Mouse (Mus musculus): ENCODE measurements around the gene Alpi. TPM values are rescaled to one million over a fixed set of nuclear protein-coding genes. Genes with fewer than 3 reads are reported as not detected.

Gene Alpi
- 2.4 TPM in 1 of 2 replicates, not detected in the other for polyA plus RNA-seq (2015; fragmentation: Nextera tagmentation; extraction: Ambion mirVana)

GRCm38 (mm10) chr1:87101411-87101810 is at the start of gene Alpi:
Gene Alpi (minus strand): TSS chr1:87101606.
- no peak for ATAC-seq (ENCODE audit: low read depth)
- no peak within 1 kb of the TSS for H3K4me3 ChIP-seq (ENCODE audit: low read depth, low read length)
- no peaks in the 10 kb centered on the region for H3K4me1 ChIP-seq (ENCODE audit: control insufficient read depth, low read depth, low read length)
- WGBS (ENCODE audit: insufficient replicate concordance), result 70% methylated on average over 1 of the region's 1 CpGs
- no peak within 1 kb of the TSS for H3K27ac ChIP-seq (ENCODE audit: low read length)
- H3K27me3 ChIP-seq (ENCODE audit: control insufficient read depth, insufficient read depth, low read depth, low read length), result peaks cover 2% of the 10 kb centered on the region; the same call in 1 of the 2 replicates
- no peaks in the 10 kb centered on the region for H3K36me3 ChIP-seq (ENCODE audit: control insufficient read depth, insufficient read depth)
- no peaks in the 10 kb centered on the region for H3K9me3 ChIP-seq (replicated peaks; ENCODE audit: control insufficient read depth, low read length)
- no peak within 1 kb of the TSS for H3K4me2 ChIP-seq (ENCODE audit: low read depth, low read length)
- no peak within 1 kb of the TSS for H3K9ac ChIP-seq (ENCODE audit: low read depth, low read length)

- H3K4me3 ChIP-seq (ENCODE audit: low read depth, low read length), result no peak overlapping the region
- H3K36me3 ChIP-seq (ENCODE audit: control insufficient read depth, insufficient read depth), result no peaks in the 10 kb centered on the region
- no peak overlapping the region for H3K9ac ChIP-seq (ENCODE audit: low read depth, low read length)
- no peak for ATAC-seq (ENCODE audit: low read depth)
- H3K4me2 ChIP-seq (ENCODE audit: low read depth, low read length), result no peak overlapping the region
- peaks cover 33% of the 10 kb centered on the region for H3K27me3 ChIP-seq (ENCODE audit: control insufficient read depth, insufficient read depth, low read depth, low read length)
- no peak overlapping the region for H3K27ac ChIP-seq (ENCODE audit: low read length)
- H3K4me1 ChIP-seq (ENCODE audit: control insufficient read depth, low read depth, low read length), result no peaks in the 10 kb centered on the region
- WGBS (ENCODE audit: insufficient replicate concordance), result 18% methylated on average over 13 of the region's 13 CpGs
- no peaks in the 10 kb centered on the region for H3K9me3 ChIP-seq (replicated peaks; ENCODE audit: control insufficient read depth, low read length)
Observed at GRCm38 (mm10) chr1:87149422-87149821, 48.0 kb upstream of the Alpi start.

- Histone ChIP-seq H3K27ac (ENCODE audit: low read length) (no peak overlapping the region), H3K27me3 (ENCODE audit: control insufficient read depth, insufficient read depth, low read depth, low read length) (no peaks in the 10 kb centered on the region), H3K4me3 (ENCODE audit: low read depth, low read length) (no peak overlapping the region), H3K9ac (ENCODE audit: low read depth, low read length) (no peak overlapping the region), H3K4me2 (ENCODE audit: low read depth, low read length) (no peak overlapping the region), H3K4me1 (ENCODE audit: control insufficient read depth, low read depth, low read length) (no peaks in the 10 kb centered on the region), H3K36me3 (ENCODE audit: control insufficient read depth, insufficient read depth) (no peaks in the 10 kb centered on the region), H3K9me3 (replicated peaks; ENCODE audit: control insufficient read depth, low read length) (no peaks in the 10 kb centered on the region)
- ATAC-seq (ENCODE audit: low read depth), result no peak
- 62% methylated on average over 10 of the region's 10 CpGs for WGBS (ENCODE audit: insufficient replicate concordance)
Observed at GRCm38 (mm10) chr1:87143141-87143540, 41.7 kb upstream of the Alpi start.

GRCm38 (mm10) chr1:87142456-87142855 is 41.0 kb upstream of the Alpi start:
- 65% methylated on average over 9 of the region's 9 CpGs for WGBS (ENCODE audit: insufficient replicate concordance)
- no peak for ATAC-seq (ENCODE audit: low read depth)
- no peak overlapping the region for H3K4me2 ChIP-seq (ENCODE audit: low read depth, low read length)

GRCm38 (mm10) chr1:87141550-87141949 is 40.1 kb upstream of the Alpi start:
- WGBS (ENCODE audit: insufficient replicate concordance), result 61% methylated on average over 4 of the region's 4 CpGs
- no peak overlapping the region for H3K27ac ChIP-seq (ENCODE audit: low read length)
- ATAC-seq (ENCODE audit: low read depth), result no peak
- H3K4me2 ChIP-seq (ENCODE audit: low read depth, low read length), result no peak overlapping the region
- no peak overlapping the region for H3K9ac ChIP-seq (ENCODE audit: low read depth, low read length)
- H3K4me3 ChIP-seq (ENCODE audit: low read depth, low read length), result no peak overlapping the region
- no peaks in the 10 kb centered on the region for H3K27me3 ChIP-seq (ENCODE audit: control insufficient read depth, insufficient read depth, low read depth, low read length)
- H3K36me3 ChIP-seq (ENCODE audit: control insufficient read depth, insufficient read depth), result no peaks in the 10 kb centered on the region
- H3K9me3 ChIP-seq (replicated peaks; ENCODE audit: control insufficient read depth, low read length), result no peaks in the 10 kb centered on the region
- no peaks in the 10 kb centered on the region for H3K4me1 ChIP-seq (ENCODE audit: control insufficient read depth, low read depth, low read length)

More at GRCm38 (mm10) chr1:87142456-87142855, 41.0 kb upstream of the Alpi start:
- Histone ChIP-seq H3K27me3 (ENCODE audit: control insufficient read depth, insufficient read depth, low read depth, low read length) (no peaks in the 10 kb centered on the region), H3K9me3 (replicated peaks; ENCODE audit: control insufficient read depth, low read length) (no peaks in the 10 kb centered on the region), H3K4me1 (ENCODE audit: control insufficient read depth, low read depth, low read length) (no peaks in the 10 kb centered on the region), H3K27ac (ENCODE audit: low read length) (no peak overlapping the region), H3K36me3 (ENCODE audit: control insufficient read depth, insufficient read depth) (no peaks in the 10 kb centered on the region), H3K4me3 (ENCODE audit: low read depth, low read length) (no peak overlapping the region), H3K9ac (ENCODE audit: low read depth, low read length) (no peak overlapping the region)

DNA sequence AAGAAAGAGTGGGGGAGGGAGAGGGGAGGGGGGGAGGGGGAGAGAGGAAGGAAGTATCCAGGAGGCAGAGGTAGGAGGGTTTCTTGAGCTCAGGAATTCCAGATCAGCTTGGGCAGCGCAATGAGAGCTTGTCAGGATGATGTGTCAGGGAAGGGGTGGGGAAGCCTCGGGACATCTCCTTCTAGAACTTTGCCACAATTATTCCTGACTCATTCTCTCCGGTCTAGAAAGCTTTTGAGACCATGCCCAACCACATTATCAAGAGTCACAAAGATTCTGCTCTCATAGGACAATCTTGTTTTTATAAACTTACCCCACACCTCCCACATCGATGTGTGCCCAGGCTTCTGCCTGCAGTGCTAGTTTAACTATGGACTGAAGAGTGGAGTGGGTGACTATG is 30.4 kb upstream of the Alpi start:
- Histone ChIP-seq H3K27me3 (ENCODE audit: control insufficient read depth, insufficient read depth, low read depth, low read length) (peaks cover 16% of the 10 kb centered on the region), H3K4me1 (ENCODE audit: control insufficient read depth, low read depth, low read length) (no peaks in the 10 kb centered on the region), H3K4me3 (ENCODE audit: low read depth, low read length) (no peak overlapping the region), H3K9me3 (replicated peaks; ENCODE audit: control insufficient read depth, low read length) (no peaks in the 10 kb centered on the region), H3K36me3 (ENCODE audit: control insufficient read depth, insufficient read depth) (no peaks in the 10 kb centered on the region), H3K4me2 (ENCODE audit: low read depth, low read length) (no peak overlapping the region), H3K27ac (ENCODE audit: low read length) (no peak overlapping the region), H3K9ac (ENCODE audit: low read depth, low read length) (no peak overlapping the region)
- ATAC-seq (ENCODE audit: low read depth), result no peak
- WGBS (ENCODE audit: insufficient replicate concordance), result 63% methylated on average over 4 of the region's 4 CpGs

GRCm38 (mm10) chr1:87127206-87128030 is 26.0 kb upstream of the Alpi start:
- Histone ChIP-seq H3K27me3 (ENCODE audit: control insufficient read depth, insufficient read depth, low read depth, low read length) (peaks cover 18% of the 10 kb centered on the region), H3K36me3 (ENCODE audit: control insufficient read depth, insufficient read depth) (no peaks in the 10 kb centered on the region), H3K9me3 (replicated peaks; ENCODE audit: control insufficient read depth, low read length) (no peaks in the 10 kb centered on the region), H3K4me1 (ENCODE audit: control insufficient read depth, low read depth, low read length) (no peaks in the 10 kb centered on the region), H3K4me2 (ENCODE audit: low read depth, low read length) (no peak overlapping the region), H3K9ac (ENCODE audit: low read depth, low read length) (no peak overlapping the region), H3K4me3 (ENCODE audit: low read depth, low read length) (no peak overlapping the region), H3K27ac (ENCODE audit: low read length) (no peak overlapping the region)
- WGBS (ENCODE audit: insufficient replicate concordance), result 12% methylated on average over 43 of the region's 43 CpGs
- no peak for ATAC-seq (ENCODE audit: low read depth)

DNA sequence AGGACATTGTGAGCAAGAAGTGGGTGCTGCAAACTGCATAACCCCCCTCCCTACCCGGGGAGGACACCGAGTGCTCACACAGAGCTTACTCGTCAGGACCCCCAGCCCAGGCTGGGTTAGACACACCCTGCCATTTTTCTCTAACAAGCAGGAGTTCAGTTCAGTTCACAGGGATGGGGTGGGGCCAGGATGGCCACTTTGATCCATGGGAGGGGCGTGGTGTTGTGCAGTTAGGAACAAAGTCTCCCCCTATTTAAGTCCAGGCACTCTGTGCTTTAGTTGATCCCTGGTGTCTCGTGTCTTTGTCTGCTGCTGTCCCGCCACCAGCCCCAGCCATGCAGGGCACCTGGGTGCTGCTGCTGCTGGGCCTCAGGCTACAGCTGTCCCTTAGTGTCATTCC is 23.3 kb upstream of the Alpi start, which contains the start of gene Akp3:
Gene Akp3 (plus strand): TSS at position 301 of the 400 bp plus-strand sequence.
- H3K36me3 ChIP-seq (ENCODE audit: control insufficient read depth, insufficient read depth), result no peaks in the 10 kb centered on the region
- peaks cover 18% of the 10 kb centered on the region for H3K27me3 ChIP-seq (ENCODE audit: control insufficient read depth, insufficient read depth, low read depth, low read length)
- H3K9me3 ChIP-seq (replicated peaks; ENCODE audit: control insufficient read depth, low read length), result no peaks in the 10 kb centered on the region
- no peak within 1 kb of the TSS for H3K9ac ChIP-seq (ENCODE audit: low read depth, low read length)
- no peak within 1 kb of the TSS for H3K4me2 ChIP-seq (ENCODE audit: low read depth, low read length)
- 63% methylated on average over 6 of the region's 6 CpGs for WGBS (ENCODE audit: insufficient replicate concordance)
- no peaks in the 10 kb centered on the region for H3K4me1 ChIP-seq (ENCODE audit: control insufficient read depth, low read depth, low read length)
- H3K27ac ChIP-seq (ENCODE audit: low read length), result no peak within 1 kb of the TSS
- no peak for ATAC-seq (ENCODE audit: low read depth)
- H3K4me3 ChIP-seq (ENCODE audit: low read depth, low read length), result no peak within 1 kb of the TSS

DNA sequence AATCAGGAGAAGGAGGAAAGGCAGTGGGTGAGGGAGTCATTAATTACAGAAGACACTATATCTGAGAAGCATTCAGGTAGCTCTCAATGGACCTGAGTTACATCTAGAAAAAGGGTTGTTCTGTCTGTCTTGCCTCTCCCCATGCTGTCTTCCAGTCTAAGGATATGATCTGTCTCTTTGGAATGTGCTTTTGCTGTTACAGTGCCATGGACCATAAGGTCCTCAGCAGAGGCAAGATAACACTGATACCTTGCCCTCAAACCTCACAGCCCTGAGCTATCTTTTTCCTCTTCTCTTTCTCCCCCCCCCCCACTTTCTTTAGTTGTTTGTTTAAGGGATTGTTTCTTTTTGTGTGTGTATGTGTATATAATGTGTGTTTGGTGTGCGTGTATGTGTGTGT is 13.4 kb upstream of the Alpi start:
- Histone ChIP-seq H3K4me3 (ENCODE audit: low read depth, low read length) (no peak overlapping the region), H3K36me3 (ENCODE audit: control insufficient read depth, insufficient read depth) (no peaks in the 10 kb centered on the region), H3K9me3 (replicated peaks; ENCODE audit: control insufficient read depth, low read length) (no peaks in the 10 kb centered on the region), H3K4me1 (ENCODE audit: control insufficient read depth, low read depth, low read length) (no peaks in the 10 kb centered on the region), H3K27me3 (ENCODE audit: control insufficient read depth, insufficient read depth, low read depth, low read length) (no peaks in the 10 kb centered on the region), H3K27ac (ENCODE audit: low read length) (no peak overlapping the region), H3K9ac (ENCODE audit: low read depth, low read length) (no peak overlapping the region), H3K4me2 (ENCODE audit: low read depth, low read length) (no peak overlapping the region)
- no peak for ATAC-seq (ENCODE audit: low read depth)
- WGBS (ENCODE audit: insufficient replicate concordance), result 61% methylated on average over 1 of the region's 1 CpGs

Data from liver, embryonic 16.5 days (tissue).